Mouse (Mus musculus) midbrain, embryonic 16.5 days (tissue): ENCODE measurements around the gene Acoxl. TPM values are rescaled to one million over a fixed set of nuclear protein-coding genes. Genes with fewer than 3 reads are reported as not detected.
"Not testable (repeated sequence)": the region's sequence is repeated elsewhere in the genome, so short reads cannot be mapped to it uniquely, and the experiment has no call there.

Experiments used
- ATAC-seq: fragments of 200-750 bp; cut with Nextera tagmentation; 2 replicates; pipeline ENCODE4 v1.8.0; 2017; ENCODE audit warnings: moderate TSS enrichment
- H3K27ac ChIP-seq: fragments of 300-500 bp; sonication (generic); 2 replicates; pipeline ENCODE4 v1.5.1; 2014; ENCODE audit warnings: mild to moderate bottlenecking, low read length, mixed read lengths
- H3K27me3 ChIP-seq: fragments of 300-500 bp; sonication (generic); 2 replicates; pipeline ENCODE4 v1.6.1; 2014; ENCODE audit warnings: low read depth, low read length, mixed read lengths; ENCODE audit not compliant: control insufficient read depth, insufficient read depth
- H3K36me3 ChIP-seq: fragments of 300-500 bp; sonication (generic); 2 replicates; pipeline ENCODE4 v1.6.1; 2014; ENCODE audit warnings: mild to moderate bottlenecking, low read length, moderate library complexity, mixed read lengths; ENCODE audit not compliant: control insufficient read depth, insufficient read depth
- H3K4me1 ChIP-seq: fragments of 300-500 bp; sonication (generic); 2 replicates; pipeline ENCODE4 v1.6.1; 2014; ENCODE audit warnings: mild to moderate bottlenecking, low read length, mixed read lengths; ENCODE audit not compliant: control insufficient read depth, insufficient read depth
- H3K4me2 ChIP-seq: fragments of 300-500 bp; sonication (generic); 2 replicates; pipeline ENCODE4 v1.6.1; 2014; ENCODE audit warnings: mild to moderate bottlenecking, low read length, mixed read lengths
- H3K4me3 ChIP-seq: fragments of 300-500 bp; sonication (generic); 2 replicates; pipeline ENCODE4 v1.5.1; 2014; ENCODE audit warnings: low read depth, mild to moderate bottlenecking, low read length, moderate library complexity, mixed read lengths
- H3K9ac ChIP-seq: fragments of 300-500 bp; sonication (generic); 2 replicates; pipeline ENCODE4 v1.6.1; 2014; ENCODE audit warnings: low read depth, low read length, mixed read lengths
- H3K9me3 ChIP-seq: fragments of 300-500 bp; sonication (generic); replicated peaks from 2 replicates; pipeline ENCODE4 v1.6.1; 2014; ENCODE audit warnings: mild to moderate bottlenecking, low read length, mixed read lengths; ENCODE audit not compliant: control insufficient read depth, poor library complexity, severe bottlenecking
- WGBS: fragments of 180-500 bp; shearing (Covaris S2); extraction: QIAGEN DNeasy Blood & Tissue Kit; methylation state at CpG from one replicate; pipeline ENCODE4 v1.1.7; 2014; 5-methylcytosine and 5-hydroxymethylcytosine counted together
- polyA plus RNA-seq: library from polyadenylated mRNA; unstranded; fragments of >200 nt; fragmentation: Nextera tagmentation; extraction: Ambion mirVana; gene quantifications from 2 replicates; pipeline ENCODE4 v1.2.1, GENCODE M21; 2015

Acoxl gene
- polyA plus RNA-seq, 1 experiment from 2014 or later = not detected

GRCm38 (mm10) chr2:128094196-128094595, 255.5 kb downstream of the Acoxl start:
- Histone ChIP-seq H3K36me3 (no peaks in the 10 kb centered on the region), H3K4me3 (no peak overlapping the region), H3K4me1 (no peaks in the 10 kb centered on the region), H3K9me3 (no peaks in the 10 kb centered on the region), H3K9ac (no peak overlapping the region), H3K27me3 (no peaks in the 10 kb centered on the region), H3K27ac (no peak overlapping the region), H3K4me2 (no peak overlapping the region)
- WGBS = 72% methylated on average over 5 of the region's 5 CpGs
- ATAC-seq = no peak

- H3K27ac ChIP-seq = no peak overlapping the region
- H3K36me3 ChIP-seq = no peaks in the 10 kb centered on the region
- H3K9ac ChIP-seq = no peak overlapping the region
- WGBS = 93% methylated on average over 2 of the region's 2 CpGs
- H3K4me1 ChIP-seq = no peaks in the 10 kb centered on the region
- H3K9me3 ChIP-seq = no peaks in the 10 kb centered on the region
- H3K27me3 ChIP-seq = no peaks in the 10 kb centered on the region
- no peak for ATAC-seq
- H3K4me3 ChIP-seq = no peak overlapping the region
- H3K4me2 ChIP-seq = no peak overlapping the region
Measured at GRCm38 (mm10) chr2:128094602-128095001, 255.9 kb downstream of the Acoxl start.

- Histone ChIP-seq H3K36me3 (no peaks in the 10 kb centered on the region), H3K4me3 (no peak overlapping the region), H3K9me3 (no peaks in the 10 kb centered on the region), H3K27me3 (no peaks in the 10 kb centered on the region), H3K4me1 (no peaks in the 10 kb centered on the region), H3K27ac (no peak overlapping the region), H3K9ac (no peak overlapping the region), H3K4me2 (no peak overlapping the region)
- 49% methylated on average over 1 of the region's 1 CpGs for WGBS
- ATAC-seq = no peak
Measured at GRCm38 (mm10) chr2:128095270-128095669, 256.6 kb downstream of the Acoxl start.

GRCm38 (mm10) chr2:128096070-128096469, 257.4 kb downstream of the Acoxl start:
- no peaks in the 10 kb centered on the region for H3K9me3 ChIP-seq
- ATAC-seq = no peak
- no peaks in the 10 kb centered on the region for H3K4me1 ChIP-seq
- 79% methylated on average over 1 of the region's 1 CpGs for WGBS
- H3K4me3 ChIP-seq = no peak overlapping the region
- H3K4me2 ChIP-seq = no peak overlapping the region
- H3K27me3 ChIP-seq = no peaks in the 10 kb centered on the region
- H3K27ac ChIP-seq = no peak overlapping the region
- H3K36me3 ChIP-seq = no peaks in the 10 kb centered on the region
- H3K9ac ChIP-seq = no peak overlapping the region

GRCm38 (mm10) chr2:128098118-128098517, 259.4 kb downstream of the Acoxl start:
- H3K36me3 ChIP-seq, H3K4me3 ChIP-seq, H3K27me3 ChIP-seq, H3K4me1 ChIP-seq, H3K27ac ChIP-seq, ATAC-seq, H3K9me3 ChIP-seq, H3K4me2 ChIP-seq, H3K9ac ChIP-seq: not testable (repeated sequence)
- WGBS = 75% methylated on average over 4 of the region's 5 CpGs

GRCm38 (mm10) chr2:128102086-128102485, 263.4 kb downstream of the Acoxl start:
- Histone ChIP-seq H3K4me2 (no peak overlapping the region), H3K27me3 (no peaks in the 10 kb centered on the region), H3K9ac (no peak overlapping the region), H3K27ac (no peak overlapping the region), H3K9me3 (no peaks in the 10 kb centered on the region), H3K36me3 (no peaks in the 10 kb centered on the region), H3K4me1 (no peaks in the 10 kb centered on the region; the same call in 1 of the 2 replicates), H3K4me3 (no peak overlapping the region)
- no peak for ATAC-seq
- 90% methylated on average over 9 of the region's 9 CpGs for WGBS

GRCm38 (mm10) chr2:128104815-128105214, 266.1 kb downstream of the Acoxl start:
- Histone ChIP-seq H3K27ac (no peak overlapping the region), H3K4me2 (no peak overlapping the region), H3K27me3 (no peaks in the 10 kb centered on the region), H3K4me1 (no peaks in the 10 kb centered on the region; the same call in 1 of the 2 replicates), H3K36me3 (no peaks in the 10 kb centered on the region), H3K9me3 (no peaks in the 10 kb centered on the region), H3K4me3 (no peak overlapping the region), H3K9ac (no peak overlapping the region)
- ATAC-seq = no peak
- 76% methylated on average over 5 of the region's 5 CpGs for WGBS

GRCm38 (mm10) chr2:128105651-128106050, 267.0 kb downstream of the Acoxl start:
- no peaks in the 10 kb centered on the region for H3K27me3 ChIP-seq
- ATAC-seq = no peak
- H3K36me3 ChIP-seq = no peaks in the 10 kb centered on the region
- no peaks in the 10 kb centered on the region; the same call in 1 of the 2 replicates for H3K4me1 ChIP-seq
- H3K9me3 ChIP-seq = no peaks in the 10 kb centered on the region
- no peak overlapping the region for H3K4me3 ChIP-seq
- H3K9ac ChIP-seq = no peak overlapping the region
- 83% methylated on average over 11 of the region's 11 CpGs for WGBS
- no peak overlapping the region for H3K4me2 ChIP-seq
- H3K27ac ChIP-seq = no peak overlapping the region

- Histone ChIP-seq H3K4me1 (no peaks in the 10 kb centered on the region), H3K27ac (no peak overlapping the region), H3K27me3 (no peaks in the 10 kb centered on the region), H3K9me3 (no peaks in the 10 kb centered on the region), H3K36me3 (no peaks in the 10 kb centered on the region), H3K4me2 (no peak overlapping the region), H3K9ac (no peak overlapping the region), H3K4me3 (no peak overlapping the region)
- 65% methylated on average over 9 of the region's 9 CpGs for WGBS
- ATAC-seq = no peak
Measured at GRCm38 (mm10) chr2:128111537-128111936, 272.9 kb downstream of the Acoxl start.

GRCm38 (mm10) chr2:128114621-128115020, 275.9 kb downstream of the Acoxl start:
- no peak overlapping the region for H3K9ac ChIP-seq
- H3K9me3 ChIP-seq = no peaks in the 10 kb centered on the region
- no peaks in the 10 kb centered on the region for H3K36me3 ChIP-seq
- no peaks in the 10 kb centered on the region for H3K27me3 ChIP-seq
- 80% methylated on average over 3 of the region's 3 CpGs for WGBS
- no peak overlapping the region for H3K4me2 ChIP-seq
- no peak overlapping the region for H3K27ac ChIP-seq
- no peak overlapping the region for H3K4me3 ChIP-seq
- no peak for ATAC-seq
- no peaks in the 10 kb centered on the region for H3K4me1 ChIP-seq
